In the genomic region with DNA sequence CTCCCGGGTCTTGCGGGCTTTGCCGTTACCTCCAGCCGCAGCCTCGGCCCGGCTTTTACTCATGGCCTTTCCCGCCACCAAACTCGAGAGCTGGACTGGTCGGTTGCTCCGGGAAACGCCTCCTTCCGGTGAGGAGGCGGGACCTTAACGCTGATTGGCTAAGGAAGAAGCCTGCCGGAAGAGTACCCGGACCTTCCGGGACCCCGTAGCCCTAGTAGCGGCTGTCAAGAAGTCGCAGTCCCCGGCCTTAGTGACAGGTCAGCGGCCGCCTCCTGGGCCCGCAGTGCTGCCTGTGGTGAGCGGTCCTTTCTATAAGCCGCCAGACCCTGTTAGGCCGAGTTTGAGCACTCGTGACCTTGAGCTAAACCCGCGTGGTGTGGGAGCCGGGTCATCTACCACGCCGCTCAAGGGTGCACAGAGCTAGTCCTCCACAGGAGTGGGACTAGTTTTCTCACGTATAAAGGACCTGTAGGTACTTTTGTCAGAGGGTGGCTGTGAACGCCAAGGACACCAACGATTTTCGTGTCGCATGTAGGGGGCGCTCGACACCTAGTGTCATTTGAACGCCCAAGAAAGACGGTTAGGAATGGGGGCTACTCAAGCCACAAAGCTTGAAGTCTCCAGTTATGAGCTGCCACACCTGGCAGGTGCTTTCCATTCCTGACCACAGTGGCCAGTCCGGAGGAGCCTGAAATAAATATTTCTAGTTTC, we compare ENCODE assay signal across 8 mouse cellular contexts. TPM values are rescaled to one million over a fixed set of nuclear protein-coding genes. Genes with fewer than 3 reads are reported as not detected.
DNase-seq lines count a peak whose midpoint lies in the region; ATAC-seq and TF ChIP-seq lines count a peak whose summit lies in the region.

A gene (minus strand): TSS at position 123 of the 711 bp plus-strand sequence.

- peak; percentile 85 for TF ChIP-seq POLR2A in testis, adult 2 months (IDR thresholded peaks at IDR 0.05; ENCODE audit: control insufficient read depth, low read depth, low read length)

- H3K4me3 ChIP-seq in G1E (ENCODE audit: low read depth, low read length), result peak within 1 kb of the TSS; percentile 79
- peak within 1 kb of the TSS; percentile 90 for H3K4me3 ChIP-seq in forebrain, embryonic 15.5 days
- H3K4me3 ChIP-seq in neural tube, embryonic 14.5 days (ENCODE audit: low read depth, low read length), result peak within 1 kb of the TSS; percentile 75
- peak within 1 kb of the TSS; percentile 97 for H3K4me3 ChIP-seq in testis, adult 2 months (ENCODE audit: control insufficient read depth, low read depth, low read length)

- intact Hi-C loops in heart, postnatal 25 days (cut with DNase I), result loop anchor here (1.0 kb wide), 2 partner anchors 24 to 79 kb away; a partner anchor contains a TSS

- H3K27ac ChIP-seq in forebrain, embryonic 15.5 days (replicated peaks), result peak within 1 kb of the TSS; percentile 89
- H3K27ac ChIP-seq in neural tube, embryonic 14.5 days (ENCODE audit: low read depth, low read length), result peak within 1 kb of the TSS; percentile 83
- H3K27ac ChIP-seq in testis, adult 2 months (ENCODE audit: control insufficient read depth, insufficient read depth, low read depth, low read length), result peak within 1 kb of the TSS; percentile 94

- under 1% methylated on average over 43 of the region's 43 CpGs for WGBS in forebrain, embryonic 15.5 days
- under 1% methylated on average over 43 of the region's 43 CpGs for WGBS in neural tube, embryonic 14.5 days

- H3K36me3 ChIP-seq in G1E (replicated peaks), result peaks cover 78% of the 10 kb centered on the region
- peaks cover 68% of the 10 kb centered on the region for H3K36me3 ChIP-seq in forebrain, embryonic 15.5 days
- H3K36me3 ChIP-seq in neural tube, embryonic 14.5 days (ENCODE audit: control insufficient read depth, insufficient read depth, low read length), result peaks cover 64% of the 10 kb centered on the region
- peaks cover 9% of the 10 kb centered on the region for H3K36me3 ChIP-seq in testis, adult 2 months (ENCODE audit: control insufficient read depth, insufficient read depth, low read length)

- peak; percentile 92 for ATAC-seq in G1E (ENCODE audit: extremely low read depth, insufficient number of reproducible peaks, low FRiP score, poor library complexity, severe bottlenecking)
- ATAC-seq in forebrain, embryonic 15.5 days (replicated peaks), result peak; percentile 96
- peak; percentile 97 for ATAC-seq in neural tube, embryonic 14.5 days (ENCODE audit: low read depth)

- peak within 1 kb of the TSS; percentile 71 for H3K9ac ChIP-seq in forebrain, embryonic 15.5 days (replicated peaks)
- peak within 1 kb of the TSS; percentile 73 for H3K9ac ChIP-seq in neural tube, embryonic 14.5 days (replicated peaks; ENCODE audit: low read depth, low read length)

- H3K9me3 ChIP-seq in G1E (replicated peaks), result no peaks in the 10 kb centered on the region
- no peaks in the 10 kb centered on the region for H3K9me3 ChIP-seq in forebrain, embryonic 15.5 days
- no peaks in the 10 kb centered on the region for H3K9me3 ChIP-seq in neural tube, embryonic 14.5 days (ENCODE audit: control insufficient read depth, low read length)

- DNase-seq in G1E (ENCODE audit: low spot score), result peak; percentile 99
- peak; percentile 95 for DNase-seq in cerebellum, adult 11-12 months
- DNase-seq in heart, postnatal 25 days (ENCODE audit: low spot score), result peak; percentile 90
- peak; percentile 90 to 96 for DNase-seq in layer of hippocampus, adult 18-20 months (ENCODE audit: low spot score in 2 of 2)
- DNase-seq in lung, adult 18-20 months, result peak; percentile 95 to 96

- H3K27me3 ChIP-seq in G1E (ENCODE audit: insufficient read depth, low read length), result no peaks in the 10 kb centered on the region
- no peaks in the 10 kb centered on the region for H3K27me3 ChIP-seq in forebrain, embryonic 15.5 days
- no peaks in the 10 kb centered on the region for H3K27me3 ChIP-seq in neural tube, embryonic 14.5 days (ENCODE audit: control insufficient read depth, insufficient read depth, low read length)
- no peaks in the 10 kb centered on the region for H3K27me3 ChIP-seq in testis, adult 2 months (ENCODE audit: control insufficient read depth, insufficient read depth, low read length)

- peaks cover 41% of the 10 kb centered on the region for H3K4me1 ChIP-seq in G1E (ENCODE audit: insufficient read depth, low read depth, low read length)
- peaks cover 19% of the 10 kb centered on the region for H3K4me1 ChIP-seq in forebrain, embryonic 15.5 days
- 0 out of 2 replicates have a peak, but pooled peaks cover 7% of the 10 kb centered on the region for H3K4me1 ChIP-seq in neural tube, embryonic 14.5 days (ENCODE audit: control insufficient read depth, insufficient read depth, low read length)
- no peaks in the 10 kb centered on the region; the same call in none of the 2 replicates for H3K4me1 ChIP-seq in testis, adult 2 months (ENCODE audit: control insufficient read depth, insufficient read depth, low read length)

- H3K4me2 ChIP-seq in forebrain, embryonic 15.5 days (replicated peaks), result peak within 1 kb of the TSS; percentile 83
- peak within 1 kb of the TSS; percentile 71 for H3K4me2 ChIP-seq in neural tube, embryonic 14.5 days (ENCODE audit: low read depth, low read length)

- TF ChIP-seq CTCF in G1E (IDR thresholded peaks at IDR 0.05; ENCODE audit: low read depth, low read length), result no peak; the same call in 1 of the 2 replicates
- peak; percentile 67; the same call in 1 of the 2 replicates for TF ChIP-seq CTCF in testis, adult 2 months (IDR thresholded peaks at IDR 0.05; ENCODE audit: control insufficient read depth, insufficient read depth, insufficient replicate concordance, low read depth, low read length)

RNA-seq across cellular contexts. Expression of the gene that starts here (rescaled TPM):
- total RNA-seq in G1E (2014; fragmentation: Nextera tagmentation) (11.1 and 15.7 TPM in 2 replicates), G1E (2017) (27.0 and 29.8 TPM in 2 replicates)
- 20.5 and 20.6 TPM in 2 replicates for polyA plus RNA-seq in G1E (2012)
- 40.5 and 45.0 TPM in 2 replicates for polyA plus RNA-seq in forebrain, embryonic 15.5 days (2015; fragmentation: Nextera tagmentation; extraction: Ambion mirVana)
- 1 to 10 TPM; 3.1 TPM for total RNA-seq in heart, postnatal 25 days (2021)
- total RNA-seq in layer of hippocampus, adult 18-20 months (2021), result 1 to 10 TPM; 3.4 to 5.4 TPM
- 17.0 and 19.0 TPM in 2 replicates for polyA plus RNA-seq in neural tube, embryonic 14.5 days (2014; fragmentation: Nextera tagmentation; extraction: Ambion mirVana)
- 77.6 and 77.9 TPM in 2 replicates for polyA plus RNA-seq in testis, adult 2 months (2012; rRNA removed)

Comparison
In these comparisons a context has a peak if more than half of its experiments do, and no peak if none do; other contexts are left out.
1. Peak in every context shown above with its lines: DNase-seq, ATAC-seq, H3K4me3 ChIP-seq and H3K27ac ChIP-seq.